8 mouse cellular contexts compared by ENCODE assay signal in the genomic region with DNA sequence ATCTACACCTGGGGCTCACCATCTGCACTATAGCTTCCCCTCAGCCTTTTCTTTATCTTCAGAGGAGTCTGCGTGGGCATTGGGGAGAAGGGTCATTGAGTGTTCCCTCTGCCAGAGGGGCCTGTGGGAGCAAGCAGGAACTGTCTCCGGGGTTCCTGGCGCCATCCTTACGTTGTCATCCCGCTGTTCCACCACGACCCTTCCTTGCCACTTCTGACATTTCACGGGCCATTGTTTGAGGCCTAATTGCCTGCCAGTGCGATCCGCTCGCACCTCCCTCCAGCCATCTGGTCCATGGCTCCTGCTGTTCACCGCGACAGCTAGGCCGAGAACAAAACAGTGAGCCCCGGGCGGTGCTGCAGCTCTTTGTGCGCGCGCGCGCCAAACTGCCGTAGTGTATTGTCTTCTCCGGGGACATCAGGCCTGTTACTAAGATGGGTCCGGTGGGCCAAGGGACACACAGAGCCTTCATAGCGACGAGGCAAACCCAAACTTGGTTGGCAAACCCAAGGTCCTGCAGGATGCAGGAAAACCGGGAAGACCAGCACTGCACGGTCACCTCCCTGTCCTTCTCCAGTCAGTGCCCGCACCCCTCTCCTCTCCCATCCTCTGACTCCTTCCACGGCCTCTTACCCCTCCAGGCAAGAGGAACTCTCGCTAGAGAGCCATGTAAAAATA. TPM values are rescaled to one million over a fixed set of nuclear protein-coding genes. Genes with fewer than 3 reads are reported as not detected.
A peak's percentile ranks its signal among the peaks of the same experiment; 100 is the strongest.
DNase-seq lines count a peak whose midpoint lies in the region; ATAC-seq and TF ChIP-seq lines count a peak whose summit lies in the region.

No protein-coding gene starts in this region.

- TF ChIP-seq CTCF in gastrocnemius, adult 2 months (IDR thresholded peaks at IDR 0.05) = no peak

- intact Hi-C loops in gastrocnemius, adult 2 months (cut with DNase I) = no loop called here
- intact Hi-C loops in gastrocnemius, postnatal 36 days (cut with DNase I) = no loop called here
- intact Hi-C loops in heart, postnatal 10 days (cut with DNase I) = no loop called here

- peak; percentile 79 for ATAC-seq in midbrain, embryonic 11.5 days (ENCODE audit: low FRiP score)

- peak overlapping the region; percentile 54 for H3K27ac ChIP-seq in gastrocnemius, adult 2 months
- H3K27ac ChIP-seq in midbrain, embryonic 11.5 days (ENCODE audit: low read depth, low read length) = peak overlapping the region; percentile 91

- DNase-seq in gastrocnemius, adult 2 months = no peak
- DNase-seq in gastrocnemius, postnatal 36 days = no peak
- DNase-seq in MN1 (ENCODE audit: low spot score) = peak; percentile 71
- DNase-seq in embryo, embryonic 10.5 days (ENCODE audit: low spot score) = peak; percentile 86
- DNase-seq in heart, postnatal 10 days = peak; percentile 24 to 43
- DNase-seq in layer of hippocampus, postnatal 36 days = peak; percentile 63
- DNase-seq in midbrain, embryonic 11.5 days (ENCODE audit: low spot score, missing footprints) = peak; percentile 97
- peak; percentile 25 for DNase-seq in yolk sac, embryonic 10.5 days (ENCODE audit: low spot score)

- 2% methylated on average over 30 of the region's 30 CpGs for WGBS in midbrain, embryonic 11.5 days

- H3K9me3 ChIP-seq in midbrain, embryonic 11.5 days (ENCODE audit: control insufficient read depth, low read length) = no peaks in the 10 kb centered on the region

- peak overlapping the region; percentile 68 for H3K4me3 ChIP-seq in gastrocnemius, adult 2 months
- H3K4me3 ChIP-seq in midbrain, embryonic 11.5 days (ENCODE audit: low read depth, low read length) = peak overlapping the region; percentile 22; the same call in 1 of the 2 replicates

- peak overlapping the region; percentile 48 for H3K4me2 ChIP-seq in midbrain, embryonic 11.5 days

- H3K4me1 ChIP-seq in midbrain, embryonic 11.5 days (ENCODE audit: control insufficient read depth, insufficient read depth, low read length) = peaks cover 15% of the 10 kb centered on the region

- H3K9ac ChIP-seq in midbrain, embryonic 11.5 days (ENCODE audit: low read length) = peak overlapping the region; percentile 75

- H3K27me3 ChIP-seq in midbrain, embryonic 11.5 days (ENCODE audit: control insufficient read depth, insufficient read depth, low read length) = peaks cover 5% of the 10 kb centered on the region

- no peaks in the 10 kb centered on the region for H3K36me3 ChIP-seq in midbrain, embryonic 11.5 days (ENCODE audit: control insufficient read depth, insufficient read depth, low read length)

RNA-seq across cellular contexts. Expression of a gene that starts 8.9 kb away (rescaled TPM):
- not detected for total RNA-seq in gastrocnemius, adult 2 months (2021)
- total RNA-seq in gastrocnemius, postnatal 36 days (2021) = not detected
- not detected for total RNA-seq in heart, postnatal 10 days (2021)
- total RNA-seq in layer of hippocampus, postnatal 36 days (2021) = not detected
- polyA plus RNA-seq in midbrain, embryonic 11.5 days (2014; fragmentation: Nextera tagmentation; extraction: Ambion mirVana) = 0.15 TPM in 1 of 2 replicates, not detected in the other

RNA-seq across cellular contexts. Expression of a gene that starts 45.9 kb away (rescaled TPM):
- 1 to 10 TPM; 8.4 to 8.5 TPM for total RNA-seq in gastrocnemius, adult 2 months (2021)
- 1 to 10 TPM; 7.1 to 8.6 TPM for total RNA-seq in gastrocnemius, postnatal 36 days (2021)
- total RNA-seq in heart, postnatal 10 days (2021) = 10 to 100 TPM in 1 of 2 experiments, 1 to 10 TPM in 1; 8.0 to 11.6 TPM
- total RNA-seq in layer of hippocampus, postnatal 36 days (2021) = 10 to 100 TPM; 11.1 to 12.1 TPM
- 26.4 and 27.1 TPM in 2 replicates for polyA plus RNA-seq in midbrain, embryonic 11.5 days (2014; fragmentation: Nextera tagmentation; extraction: Ambion mirVana)

RNA-seq across cellular contexts. Expression of a gene that starts 55.8 kb away (rescaled TPM):
- 10 to 100 TPM; 22.7 to 30.6 TPM for total RNA-seq in gastrocnemius, adult 2 months (2021)
- total RNA-seq in gastrocnemius, postnatal 36 days (2021) = 10 to 100 TPM; 21.1 to 28.3 TPM
- total RNA-seq in heart, postnatal 10 days (2021) = 10 to 100 TPM; 22.1 to 22.8 TPM
- 10 to 100 TPM; 37.9 to 40.6 TPM for total RNA-seq in layer of hippocampus, postnatal 36 days (2021)
- 59.3 and 62.0 TPM in 2 replicates for polyA plus RNA-seq in midbrain, embryonic 11.5 days (2014; fragmentation: Nextera tagmentation; extraction: Ambion mirVana)

Comparison
In these comparisons a context has a peak if more than half of its experiments do, and no peak if none do; other contexts are left out.
1. DNase-seq: peak in MN1 (single experiment), embryo, embryonic 10.5 days (single experiment), heart, postnatal 10 days (2 of 2), layer of hippocampus, postnatal 36 days (2 of 2), midbrain, embryonic 11.5 days (single experiment) and yolk sac, embryonic 10.5 days (single experiment); none in gastrocnemius, adult 2 months (single experiment) and gastrocnemius, postnatal 36 days (0 of 2).